Mouse (Mus musculus) 3T3-L1 (cell line): ENCODE data around the gene Galnt14.
A peak's percentile ranks its signal among the peaks of the same experiment; 100 is the strongest.

Experiments
- DNase-seq: peaks from one replicate; pipeline ENCODE4 v3.0.0-alpha.2; 2015; ENCODE audit warnings: low read depth, low spot score

Gene Galnt14

DNA sequence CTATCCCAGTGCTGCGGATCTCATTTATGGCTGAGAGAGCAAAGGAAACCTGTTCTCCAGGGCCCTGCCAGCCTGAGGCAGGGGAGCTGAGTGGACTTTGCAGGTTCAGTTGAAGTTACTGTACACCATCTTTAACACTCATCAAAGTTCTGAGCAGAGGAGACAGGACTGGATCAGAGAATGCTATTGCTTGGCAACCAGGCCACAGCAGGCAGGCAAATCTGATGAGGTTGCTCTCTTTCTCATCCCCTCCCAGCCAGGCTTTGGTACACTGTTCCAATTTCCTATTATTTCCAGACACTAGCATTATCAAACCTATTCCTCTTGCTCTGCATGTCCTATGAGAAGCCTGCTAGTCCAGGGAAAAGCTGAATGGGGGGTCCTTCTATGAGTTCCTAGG lies 41.3 kb downstream of the Galnt14 start:
- no peak for DNase-seq

DNA sequence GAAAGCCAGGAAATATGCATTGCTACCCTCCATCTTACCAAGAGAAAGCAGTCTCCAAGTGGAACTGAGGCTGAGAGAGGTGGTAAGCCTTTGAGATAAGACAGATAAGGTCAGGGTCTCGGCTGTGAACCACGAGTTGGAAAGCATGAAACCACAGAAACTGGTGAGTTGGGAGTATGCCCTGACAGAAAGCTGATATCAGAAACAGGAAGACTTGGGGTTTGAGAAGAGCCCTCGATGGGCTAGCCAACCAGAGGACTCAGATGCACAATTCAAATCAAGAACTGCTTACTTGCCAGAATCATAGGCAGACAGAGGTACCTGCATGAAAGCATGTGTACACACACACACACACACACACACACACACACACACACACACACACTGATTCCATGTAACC lies 47.0 kb downstream of the Galnt14 start:
- no peak for DNase-seq

DNA sequence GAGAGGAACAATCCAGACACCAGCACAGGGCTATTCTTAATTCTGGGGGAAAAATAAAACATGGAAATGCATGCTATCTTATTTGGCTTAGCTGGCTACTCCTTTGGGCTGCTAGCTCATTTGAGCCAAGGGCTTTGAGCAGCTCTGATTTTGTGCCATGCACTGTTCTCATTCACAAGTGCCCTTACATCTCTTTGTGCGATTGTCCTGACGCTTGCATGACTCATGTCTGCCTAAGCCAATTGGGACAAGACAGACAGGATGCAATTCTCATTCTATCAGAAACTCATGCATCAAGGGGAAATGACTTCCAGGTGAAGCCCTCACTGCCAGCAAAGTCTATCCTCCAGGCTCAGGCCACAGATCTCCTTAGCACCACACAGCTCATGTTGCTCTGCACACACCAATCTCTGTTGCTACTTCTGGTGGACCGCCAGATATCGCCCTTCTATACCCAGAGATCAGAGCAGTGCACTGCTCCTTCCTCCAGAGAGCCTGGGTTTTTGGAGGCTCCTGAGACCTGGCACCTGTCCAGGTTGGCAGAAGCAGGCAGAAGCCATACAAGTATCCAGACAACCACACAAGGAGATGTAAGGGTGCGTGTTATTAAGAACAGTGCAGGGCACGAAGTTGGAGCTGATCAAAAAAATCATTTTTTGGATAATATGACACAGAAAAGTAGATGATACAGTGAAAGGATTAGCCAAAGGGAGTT lies 51.4 kb downstream of the Galnt14 start:
- DNase-seq = peak; percentile 7

- DNase-seq = no peak
Observed at GRCm38 (mm10) chr17:73656373-73656772, 53.9 kb downstream of the Galnt14 start.

- no peak for DNase-seq
Observed at GRCm38 (mm10) chr17:73654261-73654660, 56.0 kb downstream of the Galnt14 start.

- no peak for DNase-seq
Observed at GRCm38 (mm10) chr17:73649371-73649770, 60.9 kb downstream of the Galnt14 start.

DNA sequence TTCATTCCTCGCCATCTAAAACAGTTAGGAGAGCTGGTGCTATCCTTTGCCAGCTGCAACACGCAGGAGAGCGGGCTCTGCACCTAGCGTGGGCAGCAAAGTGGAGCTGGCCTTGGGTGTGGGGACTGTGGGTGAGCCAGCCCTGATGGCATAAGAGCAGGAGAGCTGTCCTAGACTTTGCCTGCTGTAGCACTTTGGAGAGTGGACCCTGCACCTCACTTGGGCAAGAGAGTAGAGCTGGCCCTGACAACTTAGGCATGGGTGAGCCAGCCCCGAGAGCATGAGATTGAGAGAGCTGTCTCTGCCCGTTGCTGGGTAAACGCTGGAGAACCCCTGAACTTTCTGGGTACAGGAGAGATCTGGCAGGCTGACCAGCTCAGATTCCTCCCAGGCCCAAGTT lies 68.6 kb downstream of the Galnt14 start:
- DNase-seq = no peak

- no peak for DNase-seq
Observed at GRCm38 (mm10) chr17:73640117-73640480, 70.2 kb downstream of the Galnt14 start.

- no peak for DNase-seq
Observed at GRCm38 (mm10) chr17:73639401-73640116, 70.7 kb downstream of the Galnt14 start.

GRCm38 (mm10) chr17:73636988-73637387 lies 73.3 kb downstream of the Galnt14 start:
- no peak for DNase-seq

DNA sequence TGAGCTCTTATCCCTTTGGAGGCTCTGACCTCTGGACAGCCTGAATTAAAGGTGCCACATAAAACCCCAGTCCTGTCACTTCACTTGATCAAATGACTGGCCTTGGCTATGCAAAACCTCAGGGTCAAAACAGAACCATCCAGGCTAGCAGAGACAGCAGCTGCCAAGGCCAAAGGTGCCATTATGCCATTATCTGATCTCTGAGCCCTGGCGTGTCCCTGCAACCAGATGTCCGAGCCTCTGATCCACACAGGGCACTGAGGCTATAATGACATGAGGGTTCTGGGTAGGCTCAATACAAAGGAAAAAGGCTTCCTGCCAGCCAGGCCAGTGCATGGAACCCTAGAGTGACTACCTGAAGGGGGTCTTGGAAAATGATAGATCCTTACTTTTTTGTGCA lies 75.4 kb downstream of the Galnt14 start:
- no peak for DNase-seq

DNA sequence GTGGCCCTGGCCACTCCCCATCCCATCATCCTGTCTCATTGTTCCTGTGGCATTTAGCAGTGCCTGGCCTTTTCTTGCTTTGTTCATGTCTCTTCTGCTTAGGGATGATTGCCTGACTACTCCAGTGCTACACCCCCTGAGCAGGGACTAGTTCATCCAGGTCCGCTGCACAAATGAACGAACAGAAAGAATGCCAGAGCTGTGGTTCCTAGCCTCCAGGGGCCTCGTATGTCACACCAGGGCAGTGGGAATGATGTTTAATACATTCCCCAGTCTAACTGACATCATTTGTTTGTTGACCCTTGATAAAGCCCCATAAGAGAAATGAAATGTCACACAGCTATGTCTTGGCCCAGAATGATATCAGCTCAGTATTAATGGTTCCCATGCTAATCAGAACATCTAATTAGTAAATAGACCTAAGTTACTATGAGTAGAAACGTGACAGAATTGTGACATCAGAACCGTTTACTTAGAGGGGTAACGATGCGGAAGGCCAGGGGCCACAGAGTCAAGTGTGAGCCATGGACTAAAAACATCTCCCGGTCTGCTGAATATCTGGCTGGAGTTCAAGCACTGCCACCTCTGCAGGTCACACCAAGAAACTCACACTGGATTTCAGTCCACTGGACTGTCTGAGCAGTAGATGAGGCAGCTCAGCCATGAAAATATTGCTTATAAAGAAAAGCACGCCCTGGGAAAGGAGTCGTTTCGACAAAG lies 76.1 kb downstream of the Galnt14 start:
- no peak for DNase-seq

- no peak for DNase-seq
Observed at GRCm38 (mm10) chr17:73628263-73628914, 81.9 kb downstream of the Galnt14 start.

GRCm38 (mm10) chr17:73626912-73627311 lies 83.3 kb downstream of the Galnt14 start:
- no peak for DNase-seq

DNA sequence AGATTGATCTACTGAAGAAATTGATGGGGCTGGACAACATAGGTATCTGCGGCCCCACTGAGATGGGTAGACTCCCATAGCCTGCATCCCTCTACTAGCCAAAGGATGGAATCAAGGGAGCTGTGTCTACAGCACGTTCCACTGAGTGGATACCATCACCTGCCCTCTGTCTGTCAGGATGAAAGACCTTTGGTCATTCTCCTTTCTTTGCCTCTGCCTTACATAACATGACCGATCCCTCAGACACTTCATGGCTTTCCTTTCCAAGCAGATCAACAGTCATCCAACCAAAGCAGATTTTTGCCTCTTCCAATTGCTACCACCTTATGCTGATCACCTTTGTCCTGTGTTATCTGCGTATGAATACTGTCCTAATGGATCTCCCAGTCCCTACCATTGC lies 90.2 kb downstream of the Galnt14 start:
- no peak for DNase-seq

DNA sequence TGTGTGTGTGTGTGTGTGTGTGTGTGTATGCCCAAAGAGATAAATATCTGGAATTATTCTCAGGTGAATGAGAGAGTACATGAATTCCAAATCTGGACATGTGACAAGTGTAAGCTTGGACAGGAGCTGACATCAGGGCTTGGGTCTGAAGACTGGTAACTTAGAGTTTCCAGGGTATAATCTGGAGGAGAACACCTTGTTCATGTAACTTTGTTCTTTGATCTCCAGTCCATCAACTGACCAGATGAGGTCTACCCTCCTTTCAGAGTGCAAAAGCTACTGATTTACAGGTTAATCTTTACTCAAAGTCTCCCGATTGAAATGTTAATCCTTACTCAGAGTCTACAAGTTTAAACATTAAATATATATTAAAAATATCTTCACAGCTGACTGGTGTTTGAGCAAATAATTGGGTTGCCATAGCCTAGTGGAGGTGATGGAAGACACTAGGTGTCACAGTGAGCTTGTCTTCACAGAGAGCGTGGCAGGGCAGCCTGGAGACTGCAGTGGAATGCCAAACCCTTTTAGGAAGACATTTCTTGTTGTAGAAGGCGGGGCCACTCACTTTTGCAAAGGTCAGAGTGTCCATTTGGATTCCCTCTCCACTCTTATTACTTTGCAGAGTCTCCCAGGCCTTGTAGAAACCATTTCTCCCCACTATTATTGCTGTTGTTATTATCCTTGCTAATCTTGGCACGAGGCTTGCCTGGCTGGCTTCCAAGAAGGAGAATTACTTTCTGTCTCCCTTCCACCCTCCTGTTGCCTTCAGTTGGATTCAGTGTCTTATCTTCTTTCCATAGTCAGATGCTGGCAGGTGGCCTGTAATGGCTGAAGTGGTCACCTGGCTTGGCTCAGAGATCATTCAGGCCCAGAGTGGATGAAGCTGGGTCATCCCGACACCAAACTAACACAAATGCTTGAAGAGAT lies 107.4 kb downstream of the Galnt14 start:
- DNase-seq = no peak

- no peak for DNase-seq
Observed at GRCm38 (mm10) chr17:73599923-73600322, 110.3 kb downstream of the Galnt14 start.

DNA sequence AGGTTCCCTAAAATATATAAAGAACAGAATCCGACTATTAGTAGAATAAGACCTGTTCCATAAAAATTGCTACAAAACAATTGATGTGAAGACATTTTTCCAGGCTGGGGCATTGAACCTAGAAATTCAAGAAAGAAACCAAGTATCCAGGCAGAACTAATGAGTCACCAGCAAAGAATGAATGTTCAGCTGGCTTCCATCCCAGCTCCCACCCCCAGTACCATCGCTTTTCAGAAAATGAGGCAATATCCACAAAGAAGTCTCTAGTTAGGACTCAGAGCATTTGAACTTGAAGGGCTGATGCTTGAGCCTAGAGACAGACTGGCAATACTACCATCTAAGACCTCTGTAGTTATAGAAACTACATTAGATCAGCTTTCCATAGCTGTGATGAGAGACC lies 118.2 kb downstream of the Galnt14 start:
- peak; percentile 73 for DNase-seq

- no peak for DNase-seq
Observed at GRCm38 (mm10) chr17:73587573-73587972, 122.7 kb downstream of the Galnt14 start.

GRCm38 (mm10) chr17:73574186-73574585 lies 136.1 kb downstream of the Galnt14 start:
- peak; percentile 7 for DNase-seq

DNA sequence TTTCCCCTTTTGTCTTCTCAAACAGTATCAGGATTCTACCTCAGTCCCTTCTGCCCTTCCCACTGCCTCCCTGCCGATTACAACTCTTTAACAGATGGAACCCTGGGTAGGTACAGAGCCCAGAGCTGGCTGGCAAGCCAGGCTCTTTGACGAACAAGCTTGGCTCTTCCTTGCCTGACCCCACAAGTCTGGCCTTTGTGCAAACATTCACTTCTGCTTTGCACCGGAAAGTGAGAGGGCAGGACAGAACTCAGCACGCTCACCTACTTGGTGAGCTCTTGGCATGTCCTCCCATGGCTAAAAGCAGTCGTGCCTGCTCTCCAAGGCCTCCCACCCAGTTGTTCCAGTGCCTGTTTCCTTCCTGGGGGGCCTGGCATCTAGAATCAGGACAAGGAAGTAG lies 137.4 kb downstream of the Galnt14 start:
- no peak for DNase-seq
